Mouse (Mus musculus): ENCODE data around the gene Pkdrej.
A peak's percentile ranks its signal among the peaks of the same experiment; 100 is the strongest.
"Not testable (repeated sequence)": the region's sequence is repeated elsewhere in the genome, so short reads cannot be mapped to it uniquely, and the experiment has no call there.

Gene Pkdrej

DNA sequence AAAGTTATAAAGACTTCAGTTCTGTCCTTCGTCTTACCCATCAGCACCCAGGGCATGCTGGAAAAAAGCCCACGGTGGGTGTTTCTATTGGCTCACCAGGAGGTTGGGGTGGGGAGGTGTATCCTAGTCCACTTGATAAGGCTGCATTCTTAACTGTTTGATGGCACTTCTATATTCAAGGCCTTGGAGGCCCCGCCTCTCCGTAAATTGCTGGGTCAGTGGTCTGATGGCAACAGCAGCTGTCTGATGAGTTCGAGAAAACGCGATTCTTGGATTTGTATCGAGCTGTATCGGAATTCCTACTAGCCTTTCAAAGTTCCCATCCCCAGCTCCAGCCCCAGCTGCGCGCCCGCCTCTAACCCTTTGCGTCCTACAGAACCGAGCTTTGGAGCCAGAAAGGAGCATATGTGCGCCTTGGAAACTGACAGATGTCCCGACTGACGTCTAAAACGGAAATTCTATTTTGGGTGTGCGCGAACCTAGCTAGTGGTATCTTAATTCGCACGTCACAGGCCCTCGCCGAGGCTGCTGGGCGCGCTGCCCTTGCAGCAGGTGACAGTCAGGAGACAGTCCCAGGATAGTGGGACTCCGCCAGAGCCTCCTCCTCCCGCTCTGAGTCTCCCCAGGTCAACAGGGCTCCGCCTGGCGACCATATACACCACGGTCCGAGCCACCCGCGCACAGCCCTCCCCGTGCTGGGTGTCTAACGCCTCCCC lies 10.6 kb downstream of the Pkdrej start:
- DNase-seq (ENCODE audit: inconsistent age in 2 of 2, low spot score in 1 of 2): peak in 1 of 2 experiments; percentile 48

DNA sequence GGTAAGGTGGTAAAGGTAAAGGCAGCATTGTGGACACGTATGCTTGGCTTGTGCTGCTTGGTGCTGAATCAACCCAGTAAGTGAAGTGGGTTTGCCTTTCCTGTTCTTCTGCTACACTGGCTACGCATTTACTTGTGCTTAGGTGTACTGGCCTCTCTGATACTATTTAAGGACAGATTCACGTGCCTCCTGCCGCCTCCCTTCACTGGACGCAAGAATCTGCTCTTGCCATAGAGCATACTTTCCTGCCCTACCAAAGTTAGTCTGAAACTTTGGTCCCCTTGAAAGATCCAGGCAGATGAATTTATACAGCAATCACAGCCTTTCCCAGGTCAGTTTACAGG lies 11.1 kb downstream of the Pkdrej start:
- DNase-seq (ENCODE audit: inconsistent age in 2 of 2, low spot score in 1 of 2): no peak

DNA sequence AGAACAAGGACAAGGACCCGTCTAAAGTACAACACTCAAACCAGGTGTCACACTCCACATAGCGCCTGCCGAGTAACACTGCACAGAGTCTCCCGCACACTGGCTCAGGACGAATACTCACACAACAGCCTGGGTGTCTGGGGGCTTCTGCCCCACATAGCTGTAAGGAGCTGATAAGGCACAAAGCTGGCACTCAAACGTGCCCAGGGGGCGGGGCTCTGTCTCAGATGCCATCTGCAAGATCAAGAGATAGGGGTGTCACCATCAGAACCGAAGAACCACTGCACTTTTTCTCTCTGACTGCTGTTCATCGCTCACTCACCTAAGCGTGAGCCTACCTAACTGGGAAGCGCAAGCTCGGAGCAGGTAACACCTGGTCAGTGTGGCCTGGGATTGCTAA lies 12.4 kb downstream of the Pkdrej start:
- DNase-seq (ENCODE audit: inconsistent age in 2 of 2, low spot score in 1 of 2): no peak

DNA sequence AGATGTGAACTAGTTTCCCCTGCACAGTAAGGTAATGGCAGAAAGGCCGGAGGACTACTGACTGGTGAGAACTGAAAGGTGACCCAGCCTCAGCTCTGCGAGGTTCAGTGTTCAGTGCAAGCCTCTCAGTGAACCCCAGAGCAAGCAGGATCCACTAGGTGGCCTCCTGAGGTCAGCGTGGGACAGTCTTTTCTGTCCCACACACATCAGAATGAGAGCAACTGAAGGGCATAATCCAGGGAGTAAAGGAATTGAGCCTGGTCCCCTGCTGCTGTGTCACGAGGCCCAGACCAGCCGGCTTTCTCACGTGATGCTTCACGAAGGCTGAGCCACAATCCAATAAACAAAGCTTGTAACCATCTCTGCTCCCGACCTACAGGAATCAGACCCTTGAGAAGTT lies 13.1 kb downstream of the Pkdrej start:
- no peak for DNase-seq (ENCODE audit: inconsistent age in 2 of 2, low spot score in 1 of 2)

DNA sequence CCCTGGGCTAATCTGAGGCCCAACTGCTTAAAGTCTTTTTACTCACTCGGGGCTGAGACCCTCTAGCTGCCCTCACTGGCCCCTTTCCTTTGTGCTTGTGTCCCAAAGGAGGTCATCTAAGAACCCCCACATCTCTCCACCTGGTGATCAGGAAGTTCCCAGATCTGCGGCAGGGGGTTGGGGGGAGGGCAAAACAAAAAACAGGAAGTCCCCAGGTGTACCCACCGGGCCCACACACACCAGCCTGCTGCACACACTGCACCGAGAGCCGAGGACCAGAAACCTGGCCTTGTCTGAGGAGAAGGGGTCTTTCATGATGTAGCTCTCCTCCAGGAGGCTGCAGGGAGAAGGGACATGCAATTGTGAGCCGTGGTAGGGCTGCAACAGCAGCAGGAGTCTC lies 13.5 kb downstream of the Pkdrej start:
- no peak for DNase-seq (ENCODE audit: inconsistent age in 2 of 2, low spot score in 1 of 2)

DNA sequence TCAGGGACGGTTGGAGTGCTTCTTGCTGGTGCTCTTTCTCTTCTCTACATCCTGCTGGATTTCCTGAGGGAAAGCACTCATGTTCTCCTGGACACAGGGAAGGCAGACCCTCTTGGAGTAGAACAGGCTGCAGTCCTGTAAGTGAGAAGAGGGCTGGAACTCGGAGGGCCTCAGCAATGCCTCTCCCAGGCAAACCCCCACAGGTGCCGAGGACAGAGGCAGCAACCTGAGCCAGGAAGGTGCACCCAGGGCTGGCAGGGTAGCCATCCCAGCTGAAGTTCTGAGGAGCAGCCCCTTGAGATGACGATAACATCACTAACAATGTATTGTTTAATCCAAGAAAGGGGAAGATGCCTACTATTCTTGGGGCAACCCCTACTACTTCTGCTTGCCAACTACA lies 14.1 kb downstream of the Pkdrej start:
- no peak for DNase-seq (ENCODE audit: inconsistent age in 2 of 2, low spot score in 1 of 2)

DNA sequence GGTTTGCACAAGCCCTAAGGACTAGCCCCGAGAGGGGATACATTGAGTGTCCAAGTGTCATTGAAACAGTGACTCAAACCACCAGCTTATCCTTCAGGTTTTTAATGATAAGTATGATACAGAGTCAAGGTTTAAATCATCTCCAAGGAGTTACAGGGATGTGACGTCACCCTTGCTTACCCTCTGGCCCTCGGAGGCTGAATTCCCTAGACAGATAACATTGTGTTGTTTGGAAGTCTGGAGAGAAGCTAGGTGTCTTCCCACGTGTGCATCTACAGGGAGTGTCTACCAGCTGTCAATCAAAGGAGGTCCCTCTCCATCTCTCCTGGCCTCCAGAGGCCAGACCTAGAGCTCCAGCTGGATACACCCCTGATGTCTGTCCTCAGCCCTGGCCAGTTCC lies 14.6 kb downstream of the Pkdrej start:
- peak in 1 of 2 experiments; percentile 65 for DNase-seq (ENCODE audit: inconsistent age in 2 of 2, low spot score in 1 of 2)

DNA sequence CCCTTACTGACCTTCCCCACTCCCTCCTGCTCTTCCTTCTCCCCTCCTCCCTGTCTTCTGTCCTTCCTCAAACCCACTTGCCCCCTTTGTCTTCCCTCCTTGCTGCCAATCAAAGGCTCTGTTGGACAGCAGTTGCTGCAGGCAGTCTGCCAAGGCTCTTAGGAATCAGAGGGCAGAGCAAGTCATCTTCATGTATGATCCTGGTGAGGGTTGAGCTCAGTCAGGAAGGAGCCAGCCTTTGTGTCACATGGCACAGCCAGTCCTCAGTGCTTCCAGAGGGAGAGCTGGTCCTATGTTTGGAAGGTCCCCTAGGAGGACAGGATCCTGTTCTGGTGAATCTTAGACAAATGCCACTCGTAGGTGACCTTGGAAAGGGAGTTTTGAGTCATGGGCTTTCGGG lies 18.6 kb downstream of the Pkdrej start:
- DNase-seq (ENCODE audit: inconsistent age in 2 of 2, low spot score in 1 of 2): peak; percentile 39 to 71

DNA sequence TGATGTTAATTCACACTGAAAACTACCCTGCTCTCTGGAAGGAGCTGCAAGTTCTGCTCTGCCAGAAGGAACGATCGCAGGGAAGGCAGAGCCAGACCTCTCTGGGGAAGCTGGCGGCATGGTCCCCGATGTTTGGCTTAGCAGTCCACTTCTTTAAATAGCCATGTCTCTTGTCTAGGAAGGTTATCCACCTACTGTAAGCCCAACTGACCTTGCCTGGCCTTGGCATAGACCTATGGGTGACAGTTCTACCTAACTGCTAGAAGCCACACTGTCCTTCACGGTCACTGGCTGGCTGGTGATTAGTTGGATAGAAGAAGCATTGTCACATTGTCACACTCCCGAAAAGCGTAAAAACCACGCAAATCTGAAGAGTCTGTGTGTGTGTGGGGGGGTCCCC lies 22.9 kb downstream of the Pkdrej start:
- no peak for DNase-seq (ENCODE audit: inconsistent age in 2 of 2, low spot score in 1 of 2)

DNA sequence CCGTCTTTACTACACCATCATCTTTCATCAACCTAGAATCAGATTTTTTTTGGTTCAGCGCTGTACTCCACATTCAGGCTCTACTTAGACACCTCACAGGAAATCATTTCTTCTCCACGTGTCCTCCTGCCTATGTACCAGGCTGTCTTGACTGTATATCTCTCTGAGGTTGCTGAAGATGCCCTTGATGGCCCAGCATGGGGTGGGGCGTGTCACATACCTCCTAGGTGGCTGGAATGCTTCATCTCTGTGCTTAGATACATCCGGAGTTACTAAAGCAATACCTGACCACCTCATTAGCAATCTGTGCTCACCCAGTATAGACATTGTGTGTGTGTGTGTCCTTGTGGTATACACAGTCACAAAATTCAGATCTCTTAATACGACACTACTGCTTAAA lies 26.0 kb downstream of the Pkdrej start:
- DNase-seq (ENCODE audit: inconsistent age in 2 of 2, low spot score in 1 of 2): no peak

DNA sequence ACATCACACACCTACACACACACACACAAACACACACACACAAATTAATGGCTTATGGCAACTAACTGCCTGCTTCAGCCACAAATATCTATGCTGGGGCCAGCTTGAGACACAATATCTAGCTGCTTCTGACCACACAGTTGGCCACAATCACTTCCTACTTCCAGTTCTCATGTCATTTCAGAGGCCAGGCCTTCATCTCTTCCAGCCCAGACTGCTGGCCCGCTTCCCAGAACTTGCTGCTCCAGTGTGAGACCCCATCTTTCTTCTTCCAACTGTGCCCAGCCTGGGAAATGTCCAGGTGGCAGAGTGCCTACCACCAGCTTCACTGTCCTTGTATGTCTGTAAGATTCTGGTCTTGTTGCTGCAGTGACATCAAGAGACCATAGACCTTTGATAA lies 28.7 kb downstream of the Pkdrej start:
- peak in 1 of 2 experiments; percentile 43 for DNase-seq (ENCODE audit: inconsistent age in 2 of 2, low spot score in 1 of 2)

DNA sequence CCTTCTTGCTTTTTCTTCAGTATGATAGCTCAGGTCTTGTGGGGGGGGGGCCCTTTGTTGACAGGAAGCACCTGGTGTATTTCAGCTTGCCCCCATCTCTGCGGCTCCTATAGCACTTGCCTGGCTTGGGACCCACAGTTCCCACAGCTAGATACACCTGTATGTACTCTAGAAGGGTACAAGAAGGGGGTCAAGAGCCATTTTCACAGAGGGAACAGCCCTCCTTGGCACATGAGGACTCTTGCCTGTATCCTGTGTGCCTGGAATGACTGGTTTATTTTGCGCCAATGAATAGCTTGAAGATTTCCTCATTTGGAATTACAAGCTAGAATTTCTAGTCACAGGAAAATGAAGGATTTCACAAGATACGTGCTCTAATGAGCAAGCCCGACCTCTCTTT lies 30.1 kb downstream of the Pkdrej start:
- DNase-seq (ENCODE audit: inconsistent age in 2 of 2, low spot score in 1 of 2): no peak

DNA sequence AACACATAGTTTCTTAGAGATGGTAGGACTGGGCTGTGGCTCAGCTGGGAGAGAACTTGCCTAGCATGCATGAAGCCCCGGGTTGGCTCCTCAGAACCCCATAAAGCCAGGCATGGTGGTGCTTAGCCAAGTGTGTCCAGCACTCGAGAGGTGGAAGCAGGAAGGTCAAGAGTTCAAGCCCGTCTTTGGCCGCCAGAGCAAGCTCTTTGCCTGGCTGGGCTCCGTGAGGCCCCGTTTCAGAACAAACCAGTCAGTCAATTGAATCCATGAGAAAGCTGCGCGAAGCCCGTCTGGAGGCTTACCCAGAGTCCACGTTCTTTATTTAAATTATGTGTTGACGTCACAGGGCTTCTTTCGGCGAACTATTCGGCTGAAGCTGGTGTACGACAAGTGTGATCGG lies 32.9 kb downstream of the Pkdrej start:
- DNase-seq (ENCODE audit: inconsistent age in 2 of 2, low spot score in 1 of 2): no peak

DNA sequence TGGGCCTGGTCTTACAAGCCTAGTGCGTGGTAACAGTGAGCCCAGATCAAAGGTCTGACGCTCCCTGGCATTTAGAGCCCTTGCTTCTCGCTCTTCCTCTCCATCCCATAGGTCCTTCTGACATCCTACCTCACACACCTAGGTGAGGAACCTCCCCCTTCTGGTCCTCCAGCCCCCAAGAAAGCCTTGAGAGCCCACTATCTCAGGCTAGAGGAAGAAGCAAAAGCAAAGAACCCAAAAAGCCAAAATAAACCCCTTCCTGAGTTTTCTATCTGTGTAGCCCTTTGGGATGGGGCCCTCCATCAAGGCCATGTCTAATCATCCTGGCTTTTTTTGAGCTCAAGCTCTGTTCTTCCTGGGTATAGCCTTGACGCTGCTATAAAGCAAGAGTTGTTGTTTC lies 33.5 kb downstream of the Pkdrej start:
- DNase-seq (ENCODE audit: inconsistent age in 2 of 2, low spot score in 1 of 2): no peak

DNA sequence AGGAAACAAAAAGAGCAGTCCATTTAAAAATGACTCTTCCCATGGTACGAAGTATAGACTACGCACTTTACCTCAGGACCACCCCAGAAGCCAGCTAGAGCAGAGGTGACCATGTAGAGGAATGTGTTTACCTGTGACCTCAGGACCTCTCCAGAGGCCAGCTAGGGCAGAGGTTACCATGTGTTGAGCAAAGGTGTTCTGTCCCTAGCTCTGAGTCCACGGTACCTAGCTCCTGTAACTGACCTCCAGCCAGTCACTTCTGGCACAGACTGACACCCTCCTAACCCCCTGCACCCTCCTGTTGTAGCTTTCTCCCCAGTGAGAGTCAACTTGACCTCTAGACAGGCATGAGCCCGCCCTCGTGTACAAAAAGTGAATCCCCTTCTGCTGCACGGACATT lies 34.1 kb downstream of the Pkdrej start:
- DNase-seq (ENCODE audit: inconsistent age in 2 of 2, low spot score in 1 of 2): no peak

DNA sequence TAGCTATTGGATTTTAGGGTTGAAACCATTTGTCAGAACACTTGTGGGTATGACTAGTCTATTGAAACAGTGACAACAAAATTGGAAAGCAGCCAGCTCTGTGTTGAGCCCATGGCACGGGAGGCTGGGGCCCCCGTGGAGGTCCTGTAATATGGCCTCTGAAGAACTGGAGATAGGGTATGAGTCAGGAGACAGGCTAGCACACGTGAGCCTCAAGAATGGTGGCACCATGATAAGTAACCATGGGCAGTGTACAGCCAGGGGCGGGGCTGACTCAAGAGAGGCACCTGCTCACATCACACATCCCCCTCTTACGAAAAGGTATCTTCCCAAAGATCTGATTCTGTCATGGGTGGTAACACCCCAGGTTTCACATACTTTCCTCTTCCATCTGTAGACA lies 34.8 kb downstream of the Pkdrej start:
- DNase-seq (ENCODE audit: inconsistent age in 2 of 2, low spot score in 1 of 2): no peak

DNA sequence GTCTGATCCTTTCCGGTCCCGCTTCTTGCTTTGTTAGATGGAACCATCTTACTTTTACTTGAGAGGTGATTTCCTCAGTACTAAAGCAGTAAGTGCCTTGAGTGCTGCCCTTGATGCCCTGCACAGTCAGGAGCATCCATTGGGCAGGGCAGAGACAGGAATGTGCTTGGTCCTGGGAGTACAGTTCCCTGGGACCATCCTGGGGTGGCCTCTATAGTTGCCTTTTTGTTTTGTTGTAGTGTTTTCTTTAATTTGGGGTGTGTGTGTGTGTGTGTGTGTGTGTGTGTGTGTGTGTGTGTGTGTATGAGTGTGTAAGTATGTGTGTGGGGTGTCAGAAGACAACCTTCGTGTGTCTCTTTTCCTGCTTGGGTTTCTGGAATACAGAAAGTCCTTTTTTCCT lies 37.2 kb downstream of the Pkdrej start:
- no peak for DNase-seq (ENCODE audit: inconsistent age in 2 of 2, low spot score in 1 of 2)

DNA sequence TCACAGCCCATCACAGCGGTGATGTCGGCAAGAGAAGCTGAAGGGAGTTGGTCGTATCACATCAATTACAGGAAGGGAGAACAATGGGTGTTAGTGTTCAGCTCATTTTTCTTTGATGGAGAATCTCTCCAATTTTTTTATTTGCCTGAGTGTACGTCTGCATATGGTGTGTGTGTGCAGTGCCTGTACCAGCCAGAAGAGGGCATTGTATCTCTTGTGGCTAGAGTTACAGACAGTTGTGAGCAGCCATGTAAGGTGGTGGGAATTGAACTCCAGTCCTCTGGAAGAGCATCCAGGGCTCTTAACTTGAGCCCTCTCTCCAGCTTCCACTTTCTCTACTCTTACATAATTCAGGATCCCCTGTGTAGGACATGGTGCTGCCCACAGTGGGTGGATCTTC lies 38.4 kb downstream of the Pkdrej start:
- no peak for DNase-seq (ENCODE audit: inconsistent age in 2 of 2, low spot score in 1 of 2)

DNA sequence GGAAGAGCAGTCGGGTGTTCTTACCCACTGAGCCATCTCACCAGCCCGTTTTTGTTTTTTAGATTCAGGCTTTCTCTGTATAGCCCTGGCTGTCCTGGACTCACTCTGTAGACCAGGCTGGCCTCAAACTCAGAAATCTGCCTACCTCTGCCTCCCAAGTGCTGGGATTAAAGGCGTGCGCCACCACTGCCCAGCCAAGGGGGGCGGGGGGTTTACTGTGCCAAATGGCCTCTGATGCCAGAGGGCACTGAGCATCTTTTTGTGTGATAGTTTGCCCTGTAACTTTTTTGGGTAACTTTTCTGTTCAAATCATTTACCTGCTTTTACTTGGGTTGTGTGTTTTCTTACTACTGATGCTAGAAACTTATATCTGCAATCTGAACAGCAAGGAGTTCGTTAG lies 42.6 kb downstream of the Pkdrej start:
- DNase-seq (ENCODE audit: inconsistent age in 2 of 2, low spot score in 1 of 2): not testable (repeated sequence)

DNA sequence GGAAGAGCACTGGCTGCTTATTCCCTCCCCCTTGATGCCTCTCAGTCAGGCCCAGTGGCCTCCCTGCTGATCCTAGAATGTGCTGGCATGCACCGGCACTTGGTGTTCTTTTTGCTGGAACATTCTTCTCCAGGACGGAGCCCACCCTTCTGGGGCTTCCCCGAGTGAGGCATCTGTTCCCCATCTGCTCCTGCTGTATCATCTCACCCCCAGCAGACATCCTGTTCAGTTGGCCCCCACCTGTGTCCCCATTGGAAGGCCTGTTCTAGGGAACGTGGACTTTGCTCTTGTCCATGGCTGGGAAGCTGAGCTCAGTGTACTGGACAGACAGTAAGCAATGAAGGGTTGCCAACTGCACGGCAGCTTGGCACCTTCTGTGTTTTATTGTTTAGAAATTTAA lies 44.8 kb downstream of the Pkdrej start:
- DNase-seq (ENCODE audit: inconsistent age in 2 of 2, low spot score in 1 of 2): no peak

DNA sequence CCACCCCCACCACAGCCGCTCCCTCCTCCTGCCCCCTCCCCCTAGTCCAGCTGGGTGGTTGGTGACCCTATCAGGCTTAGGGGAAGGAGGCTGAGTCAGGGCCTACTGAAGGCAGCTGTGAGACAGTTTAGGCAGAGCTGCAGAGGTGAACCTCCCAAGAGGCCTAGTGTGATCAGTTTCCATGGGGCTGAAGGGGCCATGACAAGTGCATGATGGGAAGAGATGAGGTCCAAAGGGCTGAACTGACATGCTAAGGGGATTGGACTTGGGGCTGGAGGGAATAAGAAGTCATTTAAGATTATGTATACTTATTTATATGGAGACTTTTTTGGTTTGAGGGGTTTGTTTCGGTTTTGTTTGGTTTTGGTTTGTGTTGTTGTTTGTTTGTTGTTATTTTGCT lies 45.3 kb downstream of the Pkdrej start:
- DNase-seq (ENCODE audit: inconsistent age in 2 of 2, low spot score in 1 of 2): no peak

DNA sequence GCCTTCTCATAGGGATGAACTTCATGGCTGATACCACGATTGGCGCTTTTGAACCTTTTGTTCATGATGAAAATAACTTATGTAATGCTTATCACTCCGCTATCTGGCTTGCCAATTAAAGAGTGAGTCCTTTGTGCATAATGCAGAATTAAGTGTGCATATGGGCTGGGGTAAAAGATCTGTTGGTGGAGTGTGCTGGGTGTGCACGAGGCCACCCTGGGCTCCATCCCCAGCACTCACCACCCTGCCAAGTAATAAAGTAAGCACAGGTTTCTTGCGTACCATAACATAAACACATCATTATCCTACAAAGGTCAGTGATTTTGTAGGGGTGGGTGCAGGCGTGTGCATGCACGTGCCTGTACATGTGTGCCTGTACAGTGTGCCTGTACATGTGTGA lies 46.5 kb downstream of the Pkdrej start:
- DNase-seq (ENCODE audit: inconsistent age in 2 of 2, low spot score in 1 of 2): no peak

DNA sequence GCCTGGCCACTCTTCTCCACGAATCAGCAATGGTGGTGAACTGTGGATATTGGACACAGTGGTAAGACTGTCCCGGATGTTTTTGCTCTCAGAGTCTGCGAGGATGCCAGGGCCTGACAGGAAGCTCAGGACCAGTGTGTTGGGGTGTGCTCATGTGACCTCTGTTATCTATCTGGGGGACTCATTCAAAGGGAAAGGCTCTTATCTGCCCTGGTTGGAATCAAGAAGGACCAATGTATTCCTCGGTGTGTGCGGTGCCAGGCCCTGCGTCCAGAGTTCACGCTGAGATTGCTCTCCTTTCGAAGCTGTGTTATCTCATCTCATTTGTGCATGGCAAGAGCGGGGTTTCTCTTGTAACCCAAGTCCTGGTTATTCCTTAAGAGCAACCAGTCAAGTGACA lies 47.1 kb downstream of the Pkdrej start:
- no peak for DNase-seq (ENCODE audit: inconsistent age in 2 of 2, low spot score in 1 of 2)

Data from adrenal gland, adult (tissue).